Mouse (Mus musculus) gastrocnemius, adult 18-20 months (tissue): ENCODE measurements at regions not wholly inside any gene's neighbourhood (a gene's known extent, or its start where the extent isn't known, plus 50 kb on each side); places are given as distances from the start of the nearest gene placed in this dataset.

Experiments used
- DNase-seq: peaks from one replicate; pipeline ENCODE4 v3.0.0; 2021; ENCODE audit warnings: low spot score

GRCm38 (mm10) chr8:126662797-126663784, 69.3 kb upstream of the Irf2bp2 start:
- DNase-seq: no peak

- no peak for DNase-seq
These were observed 68.4 kb upstream of the Irf2bp2 start for GRCm38 (mm10) chr8:126662151-126662550.

- no peak for DNase-seq
These were observed 67.8 kb upstream of the Irf2bp2 start for GRCm38 (mm10) chr8:126661511-126662142.

- DNase-seq: no peak
These were observed 67.0 kb upstream of the Irf2bp2 start for GRCm38 (mm10) chr8:126660658-126661316.

- peak; percentile 63 for DNase-seq
These were observed 66.2 kb upstream of the Irf2bp2 start for GRCm38 (mm10) chr8:126659691-126660657.

- no peak for DNase-seq
These were observed 63.8 kb upstream of the Irf2bp2 start for GRCm38 (mm10) chr8:126657546-126657945.

- no peak for DNase-seq
These were observed 62.9 kb upstream of the Irf2bp2 start for GRCm38 (mm10) chr8:126656554-126657260.

- no peak for DNase-seq
These were observed 61.8 kb upstream of the Irf2bp2 start for GRCm38 (mm10) chr8:126655565-126655964.

- DNase-seq: no peak
These were observed 60.6 kb upstream of the Irf2bp2 start for GRCm38 (mm10) chr8:126654353-126654752.

- DNase-seq: no peak
These were observed 58.4 kb upstream of the Irf2bp2 start for GRCm38 (mm10) chr8:126652151-126652550.

GRCm38 (mm10) chr8:126650945-126651344, 57.2 kb upstream of the Irf2bp2 start:
- no peak for DNase-seq

- no peak for DNase-seq
These were observed 55.5 kb upstream of the Irf2bp2 start for GRCm38 (mm10) chr8:126649305-126649704.

- no peak for DNase-seq
These were observed 53.6 kb upstream of the Irf2bp2 start for GRCm38 (mm10) chr8:126647350-126647749.

GRCm38 (mm10) chr8:126646604-126647311, 53.0 kb upstream of the Irf2bp2 start:
- DNase-seq: no peak

- no peak for DNase-seq
These were observed 50.4 kb upstream of the Irf2bp2 start for GRCm38 (mm10) chr8:126644179-126644578.
